Mouse (Mus musculus) lung, embryonic 15.5 days (tissue): ENCODE results near the gene Vmn2r70. TPM values are rescaled to one million over a fixed set of nuclear protein-coding genes. Genes with fewer than 3 reads are reported as not detected.

Experiments used
- ATAC-seq: fragments of 200-750 bp; cut with Nextera tagmentation; 2 replicates; pipeline ENCODE4 v1.8.0; 2017; ENCODE audit warnings: moderate number of reproducible peaks, borderline replicate concordance; ENCODE audit not compliant: low FRiP score, low TSS enrichment; ENCODE audit errors: extremely low read depth
- H3K27ac ChIP-seq: fragments of 300-500 bp; sonication (generic); 2 replicates; pipeline ENCODE4 v1.5.1; 2015; ENCODE audit warnings: moderate library complexity, mild to moderate bottlenecking, inconsistent platforms
- H3K27me3 ChIP-seq: fragments of 300-500 bp; sonication (generic); 2 replicates; pipeline ENCODE4 v1.6.1; 2015; ENCODE audit warnings: inconsistent platforms
- H3K36me3 ChIP-seq: fragments of 300-500 bp; sonication (generic); 2 replicates; pipeline ENCODE4 v1.6.1; 2015; ENCODE audit warnings: inconsistent platforms
- H3K4me1 ChIP-seq: fragments of 300-500 bp; sonication (generic); 2 replicates; pipeline ENCODE4 v1.6.1; 2015; ENCODE audit warnings: inconsistent platforms
- H3K4me2 ChIP-seq: fragments of 300-500 bp; sonication (generic); 2 replicates; pipeline ENCODE4 v1.6.1; 2015; ENCODE audit warnings: inconsistent platforms, mild to moderate bottlenecking, moderate library complexity
- H3K4me3 ChIP-seq: fragments of 300-500 bp; sonication (generic); 2 replicates; pipeline ENCODE4 v1.5.1; 2015; ENCODE audit warnings: mild to moderate bottlenecking, inconsistent platforms
- H3K9ac ChIP-seq: fragments of 300-500 bp; sonication (generic); 2 replicates; pipeline ENCODE4 v1.6.1; 2015; ENCODE audit warnings: inconsistent platforms
- H3K9me3 ChIP-seq: fragments of 300-500 bp; sonication (generic); 2 replicates; pipeline ENCODE4 v1.6.1; 2016; ENCODE audit warnings: inconsistent platforms
- WGBS: fragments of 180-500 bp; shearing (Covaris S2); methylation state at CpG from one replicate; pipeline ENCODE4 v1.1.7; 2015; 5-methylcytosine and 5-hydroxymethylcytosine counted together
- polyA plus RNA-seq: library from polyadenylated mRNA; unstranded; fragments of >200 nt; fragmentation: Nextera tagmentation; extraction: Ambion mirVana; gene quantifications from 2 replicates; pipeline ENCODE4 v1.2.1, GENCODE M21; 2015

Gene Vmn2r70
- polyA plus RNA-seq, result not detected in 2 replicates

DNA sequence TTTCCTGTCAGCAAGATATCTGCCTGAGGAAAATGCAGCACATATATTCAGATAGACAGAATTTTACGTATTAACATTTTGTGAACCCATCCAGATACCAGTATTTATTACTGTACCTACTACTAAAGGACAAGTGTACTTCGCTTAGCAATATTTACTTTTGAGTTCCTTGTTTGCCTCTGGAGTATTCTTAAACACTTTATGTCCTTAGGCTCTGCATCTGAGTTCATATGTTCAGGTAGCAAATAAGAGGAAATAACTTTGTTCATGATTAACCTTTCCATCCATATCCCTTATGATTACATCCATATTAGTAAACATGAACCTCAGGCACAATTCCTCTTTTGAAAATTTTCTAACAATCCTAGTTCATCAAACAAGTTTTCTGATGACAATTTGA, at the start of gene Vmn2r70:
Vmn2r70 (minus strand) TSS at position 101 of the 400 bp plus-strand sequence.
- H3K9ac ChIP-seq, result no peak within 1 kb of the TSS
- no peak for ATAC-seq
- 69% methylated on average over 2 of the region's 2 CpGs for WGBS

DNA sequence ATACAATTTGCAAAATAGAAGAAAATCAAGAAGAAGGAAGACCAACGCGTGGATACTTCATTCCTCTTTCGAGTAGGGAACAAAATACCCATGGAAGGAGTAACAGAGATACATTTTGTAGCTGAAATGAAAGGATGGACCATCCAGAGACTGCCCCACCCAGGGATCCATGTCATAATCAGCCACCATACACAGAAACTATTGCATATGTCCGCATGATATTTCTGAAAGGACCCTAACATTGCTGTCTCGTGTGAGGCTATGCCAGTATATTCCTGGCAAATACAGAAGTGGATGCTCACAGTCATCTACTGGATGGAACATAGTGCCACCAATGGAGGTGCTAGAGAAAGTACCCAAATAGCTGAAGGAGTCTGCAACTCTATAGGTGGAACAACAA, 6.2 kb downstream of the Vmn2r70 start, which contains the start of gene Vmn2r71:
Vmn2r71 (plus strand) TSS at position 301 of the 400 bp plus-strand sequence.
- Histone ChIP-seq H3K27me3 (no peaks in the 10 kb centered on the region), H3K36me3 (no peaks in the 10 kb centered on the region), H3K4me1 (no peaks in the 10 kb centered on the region), H3K4me2 (no peak within 1 kb of the TSS), H3K9me3 (no peaks in the 10 kb centered on the region), H3K9ac (no peak within 1 kb of the TSS), H3K27ac (no peak within 1 kb of the TSS), H3K4me3 (no peak within 1 kb of the TSS)
- WGBS, result 79% methylated on average over 5 of the region's 5 CpGs
- ATAC-seq, result no peak

More for the DNA sequence above, at the start of gene Vmn2r70:
- no peaks in the 10 kb centered on the region for H3K4me1 ChIP-seq
- no peaks in the 10 kb centered on the region for H3K36me3 ChIP-seq
- no peak within 1 kb of the TSS for H3K4me2 ChIP-seq
- H3K27ac ChIP-seq, result no peak within 1 kb of the TSS
- H3K9me3 ChIP-seq, result no peaks in the 10 kb centered on the region
- H3K27me3 ChIP-seq, result no peaks in the 10 kb centered on the region
- H3K4me3 ChIP-seq, result no peak within 1 kb of the TSS

DNA sequence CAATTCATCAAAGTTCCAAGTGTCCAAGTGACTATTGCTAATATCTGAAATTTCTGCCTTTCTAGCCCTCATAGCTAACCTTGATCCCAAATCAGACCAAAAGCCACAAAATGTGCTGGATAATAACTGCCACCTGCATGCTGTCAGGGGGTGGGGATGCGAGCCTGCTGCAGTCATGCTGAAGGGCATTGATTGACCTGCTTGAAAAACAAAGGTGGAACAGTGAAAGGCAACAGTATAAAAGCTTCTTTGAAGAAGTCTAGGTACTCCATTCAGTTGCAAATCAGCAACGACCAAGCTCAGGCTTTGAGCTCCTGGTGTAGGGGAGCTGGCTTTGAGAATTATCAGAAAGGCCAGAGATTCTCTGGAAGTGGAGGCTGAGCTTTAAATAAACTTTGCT, 25.9 kb downstream of the Vmn2r70 start:
- no peak for ATAC-seq
- 70% methylated on average over 2 of the region's 2 CpGs for WGBS

DNA sequence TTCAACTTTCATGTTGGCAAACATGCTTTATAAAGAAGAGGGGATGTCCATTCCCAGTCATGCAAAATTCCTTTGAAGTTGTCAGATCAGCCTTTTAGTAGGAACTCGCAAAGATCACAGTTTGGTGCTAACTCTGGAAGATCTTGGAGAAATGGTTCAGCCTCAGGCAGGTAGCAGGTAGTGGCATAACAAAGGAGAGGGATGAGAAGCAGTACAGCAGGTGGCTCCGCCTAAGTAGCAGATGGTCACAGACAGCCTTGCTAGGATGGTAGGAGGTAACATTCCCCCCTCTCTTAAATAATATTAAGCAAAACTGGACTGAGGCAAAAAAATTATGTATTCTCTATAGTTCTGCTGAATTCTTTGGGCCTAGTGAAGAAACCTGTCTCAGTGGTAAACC, 26.9 kb downstream of the Vmn2r70 start:
- no peak for ATAC-seq
- Histone ChIP-seq H3K9me3 (no peaks in the 10 kb centered on the region; the same call in 1 of the 2 replicates), H3K27ac (no peak overlapping the region), H3K9ac (no peak overlapping the region), H3K4me3 (no peak overlapping the region), H3K27me3 (no peaks in the 10 kb centered on the region), H3K4me1 (no peaks in the 10 kb centered on the region), H3K36me3 (no peaks in the 10 kb centered on the region), H3K4me2 (no peak overlapping the region)
- 80% methylated on average over 2 of the region's 2 CpGs for WGBS

More for the DNA sequence above, 25.9 kb downstream of the Vmn2r70 start:
- no peaks in the 10 kb centered on the region; the same call in 1 of the 2 replicates for H3K9me3 ChIP-seq
- H3K27me3 ChIP-seq, result no peaks in the 10 kb centered on the region
- H3K4me3 ChIP-seq, result no peak overlapping the region
- no peak overlapping the region for H3K27ac ChIP-seq
- H3K9ac ChIP-seq, result no peak overlapping the region
- H3K4me1 ChIP-seq, result no peaks in the 10 kb centered on the region
- H3K4me2 ChIP-seq, result no peak overlapping the region
- H3K36me3 ChIP-seq, result no peaks in the 10 kb centered on the region

Other genes with a start within 250 kb of the Vmn2r70 start
- gene Vmn2r69, start 153.3 kb downstream of the Vmn2r70 start, polyA plus RNA-seq, result not detected in 2 replicates
- not detected in 2 replicates for gene Vmn2r71, start 6.1 kb downstream of the Vmn2r70 start, polyA plus RNA-seq
- not detected in 2 replicates for gene Vmn2r72, start 185.9 kb upstream of the Vmn2r70 start, polyA plus RNA-seq